Mouse (Mus musculus) testis, postnatal 14 days (tissue): ENCODE results near the gene Sirpa.

Source experiments
- DNase-seq: peaks from one replicate; pipeline ENCODE4 v3.0.0; 2021; ENCODE audit warnings: low spot score

The Sirpa gene

DNA sequence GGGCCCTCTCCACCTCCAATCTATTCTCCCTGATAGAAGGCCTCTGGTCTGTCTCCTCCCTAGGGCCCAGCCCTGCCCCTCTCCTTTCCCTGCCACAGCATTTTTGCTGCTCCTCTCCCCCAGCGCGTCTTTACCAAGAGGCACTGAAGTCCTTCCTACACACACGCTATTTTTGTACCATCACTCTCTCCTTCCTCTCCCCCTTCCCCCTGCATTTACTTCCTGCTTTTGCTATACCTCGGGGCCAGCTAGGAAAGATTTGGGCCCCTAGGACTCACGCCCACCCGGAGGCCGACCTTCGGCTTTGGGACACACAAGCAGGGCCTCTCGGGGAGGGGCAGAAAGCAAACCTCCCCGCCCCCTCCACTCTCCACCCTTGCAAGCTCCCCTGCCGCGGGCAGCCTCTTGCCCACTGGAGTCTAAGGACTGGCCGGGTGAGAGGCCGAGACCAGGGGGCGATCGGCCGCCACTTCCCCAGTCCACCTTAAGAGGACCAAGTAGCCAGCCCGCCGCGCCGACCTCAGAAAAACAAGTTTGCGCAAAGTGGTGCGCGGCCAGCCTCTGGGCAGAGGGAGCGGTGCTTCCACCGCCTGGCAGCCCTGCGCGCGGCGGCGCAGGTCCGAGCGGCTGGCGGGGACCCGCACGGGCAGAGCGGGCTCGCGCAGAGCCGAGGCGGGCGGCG, at the start of gene Sirpa:
TSS of gene Sirpa (plus strand) at position 377 of the 682 bp plus-strand sequence.
- peak; percentile 45 for DNase-seq

DNA sequence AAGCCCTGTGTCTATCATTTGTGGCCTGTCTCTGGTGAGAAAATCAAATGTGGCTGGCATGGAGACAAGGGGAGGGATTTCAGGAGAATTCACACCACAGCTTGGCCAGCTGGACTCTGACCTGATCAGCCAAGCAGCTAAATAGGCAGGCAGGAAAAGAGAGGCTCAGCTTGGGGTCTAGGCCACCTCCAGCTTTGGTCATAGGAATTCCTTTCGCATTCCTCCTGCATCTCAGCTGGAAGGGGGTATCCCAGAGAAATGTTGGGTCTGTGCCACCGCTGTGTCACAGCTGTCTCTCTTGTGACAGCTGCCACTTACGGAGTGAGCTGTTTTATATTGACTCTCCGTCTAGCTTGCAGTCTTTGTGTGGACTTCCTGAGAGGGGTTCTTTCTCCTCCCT, 48.2 kb upstream of the Sirpa start:
- no peak for DNase-seq

DNA sequence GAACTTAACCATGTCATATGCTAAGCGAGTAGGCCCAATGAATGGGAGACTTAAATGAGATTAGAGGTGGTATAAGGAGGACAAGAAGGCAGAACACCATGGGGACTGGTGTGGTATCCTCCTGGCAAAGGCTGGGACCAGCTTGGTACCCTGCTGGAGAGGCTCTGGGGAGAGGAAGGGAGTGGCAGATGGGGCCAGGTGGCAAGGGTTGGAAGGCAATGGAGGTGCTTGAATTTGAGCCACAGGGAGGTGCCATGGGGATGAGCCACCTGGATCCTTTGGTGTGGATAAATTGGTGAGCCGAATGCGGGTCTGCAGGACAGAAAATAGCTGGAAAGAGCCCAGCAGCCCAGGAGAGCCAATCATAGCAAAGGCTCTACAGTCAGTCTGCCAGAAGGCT, 47.7 kb upstream of the Sirpa start:
- DNase-seq, result no peak

DNA sequence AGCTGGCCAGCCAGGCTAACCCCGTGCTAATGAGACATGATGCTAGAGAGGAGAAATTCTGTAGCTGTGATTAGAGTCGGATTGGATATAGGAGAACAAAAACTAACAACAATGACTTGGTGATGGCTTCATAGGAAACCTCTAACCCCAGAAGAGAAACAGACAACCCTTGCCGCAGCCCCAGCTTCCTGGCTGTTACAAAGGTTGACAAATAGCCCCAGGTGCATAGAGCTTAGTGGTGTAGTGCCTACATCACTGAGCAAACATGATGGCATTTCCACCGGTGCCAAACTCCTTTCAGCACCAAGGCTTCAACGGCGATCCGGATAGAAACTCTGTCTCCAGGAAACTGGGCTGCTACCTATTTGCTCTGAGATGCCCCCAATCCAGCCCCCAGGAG, 47.0 kb upstream of the Sirpa start:
- DNase-seq, result no peak

DNA sequence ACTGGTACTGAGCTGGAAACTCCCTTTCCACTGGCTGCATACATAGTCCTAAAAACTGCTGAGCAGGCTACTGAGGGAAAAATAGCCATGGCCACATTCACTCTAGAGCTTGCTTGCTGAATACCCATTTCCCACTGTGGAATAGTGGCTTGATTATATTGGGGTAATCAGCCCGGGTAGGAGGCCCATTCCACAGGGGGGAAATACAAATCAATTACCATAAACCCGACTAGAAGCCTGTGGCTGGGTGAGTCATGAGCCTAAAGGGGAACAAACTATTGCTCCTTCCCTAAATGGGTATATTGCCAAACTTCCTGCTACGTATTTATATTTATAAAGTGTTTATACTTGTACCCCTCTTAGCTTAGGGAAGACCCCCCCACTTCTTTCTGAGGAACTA, 45.9 kb upstream of the Sirpa start:
- DNase-seq, result no peak

DNA sequence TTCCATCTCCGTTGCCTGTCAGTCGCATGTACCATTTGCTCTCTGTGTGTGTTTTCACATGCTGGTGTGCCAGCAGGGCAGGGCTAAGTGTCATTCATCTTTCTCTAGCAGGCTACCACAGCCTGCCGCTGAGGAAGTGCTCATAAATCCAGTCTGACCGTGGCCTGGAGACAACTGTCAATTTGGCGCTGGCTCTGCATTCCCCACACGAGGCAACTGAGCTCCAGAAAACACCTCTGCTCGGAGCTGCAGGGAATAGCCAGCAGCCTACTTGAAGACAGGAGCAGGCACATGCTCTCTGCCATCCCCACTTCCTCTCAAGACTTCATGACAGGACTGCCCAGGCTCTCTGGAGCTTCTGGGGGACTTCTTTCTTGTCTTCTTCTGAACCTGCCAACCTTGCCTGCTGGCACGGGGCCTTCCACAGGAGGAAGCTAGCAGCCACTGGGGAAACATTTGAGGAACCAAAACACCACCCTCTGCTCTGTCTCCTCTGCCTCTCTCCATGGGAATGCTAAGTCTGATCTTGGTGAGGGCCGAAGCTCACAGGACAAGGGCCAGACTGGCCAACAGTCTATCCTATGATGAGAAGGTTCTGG, 43.0 kb upstream of the Sirpa start:
- DNase-seq, result no peak

DNA sequence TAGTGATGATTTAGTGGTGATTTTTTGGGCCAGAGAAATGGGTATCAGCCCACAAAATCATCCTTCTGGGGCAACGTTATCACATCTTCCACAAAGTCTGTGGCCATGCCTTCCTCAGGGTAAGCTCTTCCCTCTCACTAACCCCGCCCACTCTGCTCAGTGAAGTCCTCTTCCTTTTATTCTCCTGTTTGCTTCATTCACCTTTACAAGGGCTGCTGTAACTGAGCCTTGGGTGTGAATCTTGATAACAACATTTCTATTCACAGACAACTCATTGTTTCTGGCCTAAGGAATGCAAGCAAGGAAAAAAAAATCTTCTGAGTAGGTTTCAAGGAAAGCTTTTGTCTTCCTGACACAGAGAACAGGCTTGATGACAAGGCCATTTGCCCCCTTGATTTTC, 41.9 kb upstream of the Sirpa start:
- no peak for DNase-seq

DNA sequence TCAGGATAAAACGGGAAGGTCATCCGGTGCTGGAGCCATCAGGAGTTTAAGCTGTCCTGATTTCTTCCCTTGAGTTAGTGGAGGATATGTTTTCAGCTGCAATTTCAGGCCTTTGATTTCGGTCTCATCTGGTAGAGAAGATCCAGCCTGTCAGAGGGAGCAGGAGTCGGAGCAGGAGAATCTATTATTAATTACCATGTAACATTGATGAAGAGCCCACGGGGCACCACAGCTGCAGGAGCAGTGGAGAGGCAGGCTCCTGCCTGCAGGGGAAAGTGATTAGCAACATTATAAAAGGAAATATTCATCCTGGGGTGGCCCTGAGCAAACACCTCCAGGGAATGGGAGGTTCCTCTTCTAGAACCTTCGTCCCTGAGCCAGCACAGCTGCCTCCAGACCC, 36.6 kb upstream of the Sirpa start:
- no peak for DNase-seq

DNA sequence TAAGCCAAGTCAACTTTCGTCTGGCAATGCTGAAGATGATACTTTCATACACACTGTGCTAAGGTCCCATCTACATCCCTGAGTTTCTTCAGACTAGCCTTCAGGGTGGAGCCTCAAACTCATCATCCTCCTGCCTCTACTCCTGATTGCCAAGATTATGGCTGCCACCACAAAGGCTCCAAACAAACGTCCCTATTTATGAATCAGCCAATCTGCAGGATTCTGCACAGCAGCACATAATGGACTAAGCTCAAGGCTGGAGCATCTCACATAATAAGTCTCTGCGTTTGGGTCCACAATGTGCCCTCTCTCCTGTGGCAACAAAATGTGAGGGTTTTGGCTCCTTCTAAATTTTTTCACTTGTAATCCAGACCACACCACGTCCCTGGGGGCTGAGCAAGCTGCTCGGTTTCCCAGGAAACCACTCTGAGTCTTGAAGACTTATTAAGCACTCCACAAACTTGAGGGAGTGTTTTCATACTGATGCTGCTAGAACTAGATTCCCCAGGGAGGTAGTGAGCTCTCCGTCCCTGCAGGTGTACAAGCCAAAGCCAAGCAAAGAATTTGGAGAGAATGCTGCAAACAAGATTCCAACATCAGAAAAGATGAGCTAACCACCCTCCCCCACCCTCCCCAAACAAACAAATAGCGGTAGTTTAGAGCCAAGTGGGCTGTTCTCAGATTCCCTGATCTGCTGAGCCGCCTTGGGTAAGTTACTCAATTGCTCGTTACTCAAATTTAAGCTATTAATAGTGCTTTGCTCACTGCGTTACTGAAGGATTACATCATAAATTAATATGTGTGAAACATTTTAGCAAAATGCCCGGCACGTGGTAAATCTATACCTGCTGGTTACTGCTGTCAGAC, 34.4 kb upstream of the Sirpa start:
- no peak for DNase-seq

DNA sequence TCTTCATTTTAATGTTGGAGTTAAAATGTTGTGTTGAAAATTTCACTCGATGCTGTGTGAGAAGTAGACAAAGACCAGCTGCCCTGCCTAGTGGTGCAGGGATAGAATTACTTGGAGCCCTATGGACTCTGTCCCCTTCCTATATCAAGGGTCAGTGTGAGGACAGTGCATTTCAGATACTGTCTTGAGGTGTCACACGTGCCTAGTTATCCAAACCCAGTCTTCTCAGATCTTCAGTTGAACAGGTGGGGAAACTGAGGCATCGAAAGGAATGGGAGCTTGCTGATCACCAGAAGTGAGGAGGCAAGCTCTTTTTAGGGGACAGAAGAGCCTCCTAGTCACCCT, 33.8 kb upstream of the Sirpa start:
- no peak for DNase-seq

DNA sequence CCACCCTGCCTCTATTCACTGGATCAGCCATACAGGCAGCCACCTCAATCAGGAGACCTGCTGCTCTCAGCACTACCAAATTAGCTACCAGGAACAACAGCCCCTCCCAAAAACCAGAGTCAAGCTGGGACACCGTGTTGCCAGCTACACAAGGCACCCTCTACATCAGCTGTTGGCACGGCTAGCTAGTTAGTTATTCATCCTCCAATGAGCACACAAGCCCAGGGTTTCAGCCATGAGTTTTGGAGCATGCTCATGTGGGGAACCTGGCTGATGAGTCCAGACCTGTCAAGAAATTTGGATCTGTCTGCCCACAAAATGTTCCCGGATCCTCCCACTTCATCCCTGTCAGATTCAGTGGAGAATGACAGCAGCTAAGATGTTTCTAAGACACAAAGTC, 30.8 kb upstream of the Sirpa start:
- DNase-seq, result no peak

DNA sequence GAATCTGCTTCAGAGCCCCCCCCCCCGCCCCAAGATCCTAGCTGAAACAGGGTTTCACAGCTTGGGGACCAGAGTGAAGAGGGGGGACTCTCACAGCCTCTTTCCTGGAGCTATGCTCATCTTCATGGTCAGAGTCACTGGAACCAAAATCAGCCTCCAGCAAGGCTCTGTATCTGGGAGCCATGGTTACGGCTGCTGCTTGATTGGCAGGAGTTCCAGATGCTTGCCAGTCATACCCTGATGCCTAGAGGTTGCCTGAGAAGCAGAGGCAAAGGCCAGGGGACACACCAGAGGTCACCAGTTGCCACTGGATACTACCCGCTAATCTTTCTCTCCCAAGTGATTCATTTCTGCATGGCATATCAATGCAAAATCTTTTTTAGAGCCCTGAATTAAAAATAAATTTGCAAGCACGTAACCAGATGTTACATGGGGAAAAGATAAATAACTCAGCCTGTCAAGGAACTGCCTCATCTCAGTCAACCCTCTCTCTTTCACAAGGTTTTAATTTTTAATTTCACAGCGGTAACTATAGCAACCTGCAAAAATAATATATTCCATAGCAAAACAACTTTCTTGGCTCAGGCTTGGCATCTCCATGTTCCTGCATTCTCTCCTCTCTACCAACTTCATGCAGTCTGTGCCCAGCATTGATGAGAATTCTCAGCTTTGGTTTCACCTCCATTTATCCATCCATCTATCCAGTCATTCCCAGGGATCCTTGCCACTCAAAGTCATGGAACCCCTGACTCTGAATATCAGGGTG, 28.5 kb upstream of the Sirpa start:
- DNase-seq, result no peak

DNA sequence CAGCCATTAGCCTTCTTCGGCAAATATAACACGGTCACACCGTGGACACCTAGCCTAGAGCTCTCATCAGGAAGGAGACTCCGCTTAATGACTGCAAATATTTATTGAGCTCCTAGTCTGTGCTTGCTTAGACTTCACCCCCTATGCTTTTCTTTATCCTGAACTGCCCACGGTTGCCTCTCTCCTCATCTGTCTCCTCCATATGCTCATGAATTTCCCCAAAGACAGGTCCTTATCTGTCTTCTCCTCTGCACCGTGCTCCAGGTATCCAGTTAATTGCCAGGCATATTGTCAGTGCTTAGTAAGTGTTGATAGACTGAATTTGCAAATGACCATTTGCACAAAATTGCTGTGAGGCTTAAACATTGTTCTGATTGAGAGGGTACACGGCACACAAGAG, 23.5 kb upstream of the Sirpa start:
- DNase-seq, result no peak

DNA sequence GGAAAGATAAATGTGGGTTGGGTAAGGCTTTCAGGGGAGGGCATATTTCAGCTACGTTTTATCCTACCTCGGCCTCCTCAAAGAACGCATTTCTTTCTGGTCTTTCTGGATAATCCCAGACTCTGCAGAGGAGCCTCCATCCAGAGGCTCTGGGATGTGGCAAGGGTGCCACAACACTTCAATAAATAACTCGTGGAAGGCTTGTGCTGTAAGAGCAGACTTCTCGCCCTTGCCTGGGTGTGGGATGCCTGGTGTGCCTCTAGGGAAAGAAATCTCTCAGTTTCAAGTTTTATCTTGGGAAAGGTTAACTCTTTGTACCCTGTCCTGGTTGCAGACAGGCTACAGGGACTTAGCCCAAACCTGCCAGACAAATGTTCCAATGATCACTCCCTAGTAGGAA, 23.1 kb upstream of the Sirpa start:
- DNase-seq, result no peak

DNA sequence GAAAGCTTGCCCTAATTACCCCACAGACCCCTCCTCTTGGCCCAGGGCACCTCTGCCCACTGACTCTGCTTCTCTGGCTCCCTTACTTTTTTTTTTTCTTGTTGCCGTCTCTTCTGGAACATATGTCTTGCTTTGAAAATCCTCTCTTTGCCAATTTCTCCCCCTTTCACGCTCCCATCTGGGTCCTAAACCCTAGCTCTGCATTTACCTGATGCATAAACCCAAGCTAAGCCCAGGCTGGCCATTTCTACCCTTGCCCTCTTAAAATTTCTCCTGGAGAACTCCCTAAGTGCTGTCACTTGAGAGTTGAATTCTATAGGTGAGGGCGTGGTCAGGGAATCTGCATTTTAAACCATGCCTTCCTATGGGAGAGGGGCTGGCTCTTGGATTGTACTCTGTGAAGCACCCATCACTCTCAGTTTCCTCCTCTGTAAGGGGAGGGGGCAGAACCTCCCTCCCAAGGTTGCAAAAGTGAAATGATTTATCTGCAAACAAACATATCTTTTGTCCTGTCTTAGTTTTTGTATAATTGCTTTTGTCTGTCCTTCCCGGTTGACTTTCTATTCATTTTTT, 18.8 kb upstream of the Sirpa start:
- no peak for DNase-seq

DNA sequence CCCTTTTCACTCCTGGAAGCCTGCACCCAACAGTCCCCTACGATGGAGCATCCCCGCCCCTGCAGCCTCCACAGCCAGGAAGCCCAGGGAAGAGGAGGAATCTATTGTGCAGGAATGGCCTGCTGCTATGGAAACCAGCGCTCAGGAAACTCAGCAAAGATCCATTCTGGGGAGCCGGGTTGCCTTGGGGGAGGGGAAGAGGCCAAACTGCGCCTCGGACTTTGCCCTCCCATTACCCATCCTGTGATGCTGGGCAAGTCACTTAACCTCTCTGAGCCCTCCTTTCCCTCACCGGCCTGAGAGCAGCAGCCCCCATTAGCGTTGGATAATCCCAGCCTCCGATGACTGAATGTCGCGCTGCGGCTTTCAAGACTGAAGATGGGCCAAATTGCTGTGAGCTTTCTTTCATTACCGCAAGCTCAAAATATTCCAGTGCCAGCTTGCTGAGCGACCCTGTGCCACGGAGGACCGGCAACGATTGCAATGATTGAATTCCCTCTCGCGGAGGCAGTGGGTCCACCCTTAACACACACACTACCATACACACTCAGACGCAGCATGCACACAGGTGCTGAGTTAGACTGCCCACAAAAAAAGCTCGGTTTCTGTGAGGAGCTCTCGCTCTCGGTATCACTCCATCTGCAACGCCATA, 18.1 kb upstream of the Sirpa start:
- no peak for DNase-seq

DNA sequence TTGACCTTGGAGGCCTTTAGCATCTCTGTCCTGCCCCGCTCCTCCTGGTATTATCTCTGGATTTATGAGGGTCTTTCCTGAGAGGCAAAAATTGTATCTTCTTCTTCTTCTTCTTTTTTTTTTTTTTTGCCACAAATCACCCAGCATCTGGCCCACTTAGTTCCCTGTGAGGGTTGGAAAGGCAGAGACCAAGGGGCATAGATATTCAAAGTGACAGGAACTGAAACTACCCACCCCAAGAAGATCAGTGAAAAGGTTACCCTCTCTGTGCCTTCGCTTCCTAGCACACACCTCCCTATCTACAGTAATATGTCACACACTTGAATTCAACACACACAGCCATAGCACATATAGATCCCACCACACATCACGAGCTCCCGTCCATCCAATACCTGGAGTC, 17.5 kb upstream of the Sirpa start:
- DNase-seq, result no peak

DNA sequence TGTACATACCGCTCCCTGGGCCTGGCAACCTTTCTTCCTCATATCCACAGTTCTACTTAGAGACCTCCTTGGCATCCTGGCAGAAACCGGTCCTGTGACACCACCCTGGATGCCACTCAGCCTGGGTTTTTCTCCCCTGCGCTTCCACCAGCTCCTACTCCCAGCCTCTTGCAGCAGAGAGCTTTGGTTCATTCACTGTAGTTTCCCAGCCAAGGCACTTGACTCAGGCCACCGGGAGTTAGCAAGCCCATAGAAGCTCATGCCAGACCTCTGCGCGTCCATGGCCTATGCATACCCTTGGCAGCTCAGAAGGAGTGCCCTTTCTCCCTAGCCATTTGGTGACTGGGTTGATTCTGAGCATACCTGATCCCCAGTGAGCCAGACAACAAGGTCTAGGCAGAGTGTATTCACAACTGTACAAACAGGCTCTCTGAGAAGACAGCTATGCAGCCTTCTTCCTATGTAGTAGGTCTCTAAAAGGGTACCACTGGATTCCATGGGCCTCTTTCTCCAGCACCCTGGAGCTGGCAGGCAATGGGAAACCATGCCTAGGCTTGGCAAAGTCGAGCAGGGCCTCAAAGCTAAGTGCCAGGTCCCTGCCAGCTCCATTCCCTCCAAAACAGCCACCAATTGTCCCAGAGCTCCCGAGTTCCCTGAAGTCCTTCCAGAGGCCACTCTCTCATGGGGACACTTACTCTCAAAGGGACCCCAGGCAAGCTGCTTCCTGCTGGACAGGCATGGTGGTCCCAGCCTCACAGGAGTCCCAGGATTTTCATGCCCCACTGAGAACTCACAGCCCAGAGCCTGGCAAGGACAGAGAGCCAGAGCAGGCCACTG, 15.8 kb upstream of the Sirpa start:
- no peak for DNase-seq

DNA sequence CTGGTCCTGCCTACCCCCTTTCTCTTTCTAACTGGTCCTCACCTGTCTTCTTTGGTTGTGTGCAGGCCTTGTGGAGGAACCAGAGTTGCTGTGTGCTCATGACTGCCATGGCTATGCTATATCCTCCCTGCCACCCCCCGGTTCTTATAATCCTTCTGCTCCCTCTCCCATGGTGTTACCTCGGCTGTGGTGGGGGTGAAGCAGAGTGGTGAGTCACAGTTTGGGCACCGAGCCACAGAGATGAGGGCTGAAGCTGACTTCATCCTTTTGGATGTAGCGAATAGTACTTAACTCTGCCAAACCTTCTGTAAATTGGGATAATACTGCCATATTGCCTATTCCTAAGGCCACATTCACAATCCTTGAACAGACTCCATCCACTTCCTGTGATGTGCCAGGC, 12.0 kb upstream of the Sirpa start:
- DNase-seq, result no peak

DNA sequence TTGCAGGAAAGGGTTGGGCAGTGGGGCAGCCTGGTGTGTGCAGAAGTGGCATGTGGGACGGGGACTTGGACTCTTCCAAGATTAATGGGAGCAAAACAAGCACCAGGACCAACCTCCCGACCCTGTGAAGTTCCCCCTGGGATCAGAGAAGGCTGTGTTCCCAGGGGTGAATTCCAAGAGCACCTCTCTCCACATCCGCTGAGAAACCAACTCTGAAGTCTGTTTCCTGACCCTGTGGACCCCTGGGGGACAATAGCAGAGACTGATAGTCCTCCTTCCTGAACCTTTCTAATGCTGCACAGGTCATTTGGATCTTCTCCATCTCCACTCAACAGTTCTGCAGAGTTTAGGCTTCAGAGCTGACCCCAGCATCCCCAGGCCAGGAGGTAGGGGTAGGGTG, 10.8 kb upstream of the Sirpa start:
- no peak for DNase-seq

DNA sequence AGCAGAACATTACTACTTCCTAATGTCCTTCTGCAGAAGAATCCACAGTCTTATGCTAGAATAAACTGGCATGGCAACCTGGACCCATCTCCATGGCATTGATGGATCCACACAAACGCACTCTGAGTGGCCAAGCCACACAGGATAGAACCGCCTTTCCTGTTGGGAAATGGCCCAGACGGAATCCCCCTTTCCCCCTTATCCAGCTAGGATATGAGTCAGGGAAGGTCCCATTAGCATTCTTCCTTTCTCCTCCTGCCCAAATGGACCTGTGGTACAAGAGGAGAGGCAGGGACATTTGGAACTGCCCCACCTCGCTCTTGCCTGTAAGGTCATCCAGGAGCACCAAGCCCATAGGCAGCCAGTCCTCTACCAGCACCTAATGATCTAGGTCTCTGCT, 10.4 kb upstream of the Sirpa start:
- no peak for DNase-seq
